Mouse (Mus musculus) granulocyte monocyte progenitor cell, adult 5-6 weeks (primary cell): Measurements from ENCODE around the gene Fbxo34. TPM values are rescaled to one million over a fixed set of nuclear protein-coding genes. Genes with fewer than 3 reads are reported as not detected.
A peak's percentile ranks its signal among the peaks of the same experiment; 100 is the strongest.

Experiments used
- ATAC-seq: replicated peaks from 2 replicates; pipeline ENCODE4 v1.8.0; 2016; ENCODE audit warnings: mild to moderate bottlenecking, moderate TSS enrichment, inconsistent platforms; ENCODE audit not compliant: poor library complexity, severe bottlenecking
- total RNA-seq, 2 experiments: library from RNA; stranded (forward) in 1 of 2; stranded (reverse) in 1 of 2; fragments of 200-712, 200-1000 nt in 1 of 2; fragments of >200 nt in 1 of 2; fragmentation: Nextera tagmentation in 1 of 2; gene quantifications; 2 replicates each; pipeline ENCODE4 v1.2.3; 2014 to 2017

Fbxo34 gene
- total RNA-seq, 2 experiments from 2014 or later, result 13.2 to 32.9 TPM

DNA sequence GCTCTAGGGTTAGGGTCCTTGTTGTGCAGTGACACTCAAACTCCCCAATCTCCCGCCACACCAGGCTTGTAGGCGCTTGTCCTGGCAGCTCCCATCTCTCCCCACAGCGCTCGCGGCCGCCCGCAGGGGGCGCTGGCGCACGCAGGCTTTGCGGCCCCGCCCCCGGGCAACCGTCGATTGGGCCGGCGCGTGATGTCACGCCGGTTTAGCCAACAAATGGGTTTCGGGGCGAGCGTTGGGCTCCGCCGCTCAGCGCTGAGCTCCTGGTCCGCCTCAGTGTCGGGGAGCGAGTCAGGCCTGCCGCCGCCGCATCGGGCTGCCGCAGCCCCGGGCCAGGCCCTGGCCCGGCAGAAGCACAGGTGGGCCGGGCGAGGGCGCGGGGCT lies 22.1 kb downstream of the Fbxo34 start:
- ATAC-seq, result peak; percentile 87

GRCm38 (mm10) chr14:47472743-47473546 lies 22.7 kb downstream of the Fbxo34 start:
- peak; percentile 90 for ATAC-seq

DNA sequence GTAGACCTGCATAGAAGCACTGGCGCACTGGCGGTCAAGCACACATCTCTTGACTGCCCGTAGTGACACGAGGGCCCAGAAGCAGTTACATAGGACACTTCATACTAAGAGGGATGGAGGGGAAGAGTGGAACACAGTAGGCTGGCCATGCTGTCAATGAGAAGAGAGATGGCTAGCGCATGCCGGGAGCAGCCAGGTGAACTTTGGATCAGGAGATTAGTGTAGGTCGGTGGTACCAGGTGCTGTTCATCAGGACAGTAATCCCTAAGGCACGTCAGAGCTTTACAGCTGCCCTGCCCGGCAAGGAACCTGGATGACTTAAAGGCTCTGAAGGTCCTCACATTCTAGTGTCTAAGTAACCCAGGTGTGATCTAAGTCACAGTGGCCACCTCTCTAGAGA lies 23.7 kb downstream of the Fbxo34 start:
- no peak for ATAC-seq

GRCm38 (mm10) chr14:47474571-47475254 lies 24.5 kb downstream of the Fbxo34 start:
- no peak for ATAC-seq

GRCm38 (mm10) chr14:47476266-47476665 lies 26.0 kb downstream of the Fbxo34 start:
- ATAC-seq, result no peak

DNA sequence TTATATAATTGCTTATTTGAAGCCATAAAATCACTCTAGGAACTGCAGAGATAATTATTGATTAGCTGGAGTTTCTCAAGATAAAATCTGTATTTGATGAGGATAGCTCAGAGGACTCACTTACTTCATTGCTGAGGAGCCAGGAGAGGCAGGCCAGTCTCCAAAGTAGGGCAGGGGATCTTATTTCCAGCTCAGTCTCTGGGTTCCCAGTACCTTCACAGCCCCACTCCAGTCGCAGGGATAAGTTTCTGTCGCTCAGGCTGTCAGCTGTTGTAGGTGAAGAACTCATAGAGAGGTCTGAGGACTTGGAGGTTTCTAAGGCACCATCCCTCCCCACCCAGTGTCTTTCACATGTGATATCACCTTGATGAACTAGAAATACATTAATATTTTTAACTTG lies 27.5 kb downstream of the Fbxo34 start:
- ATAC-seq, result no peak

- ATAC-seq, result peak; percentile 76
Observed at GRCm38 (mm10) chr14:47482200-47482599, 32.0 kb downstream of the Fbxo34 start.

GRCm38 (mm10) chr14:47483099-47483498 lies 32.9 kb downstream of the Fbxo34 start:
- no peak for ATAC-seq

GRCm38 (mm10) chr14:47488732-47489131 lies 38.5 kb downstream of the Fbxo34 start:
- ATAC-seq, result peak; percentile 63

- no peak for ATAC-seq
Observed at GRCm38 (mm10) chr14:47489310-47490097, 39.3 kb downstream of the Fbxo34 start.

DNA sequence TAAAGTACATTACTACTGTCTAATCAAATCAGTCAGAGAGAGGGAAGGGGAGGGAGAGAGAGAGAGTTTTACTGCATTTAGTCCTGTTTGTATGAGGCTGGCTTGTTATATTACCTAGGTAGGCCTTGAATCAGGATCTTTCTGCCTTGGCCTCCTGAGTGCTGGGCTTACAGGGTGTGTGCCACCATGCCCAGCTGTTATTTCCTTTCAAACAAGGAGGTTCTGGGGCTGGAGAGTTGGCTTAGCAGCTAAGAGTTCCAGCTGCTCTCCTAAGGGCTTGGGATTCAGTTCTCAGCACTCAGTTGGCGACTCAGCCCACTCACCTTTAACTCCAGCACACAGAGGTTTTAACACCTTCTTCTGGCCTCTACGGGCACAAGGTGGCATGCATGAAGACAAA lies 40.5 kb downstream of the Fbxo34 start:
- no peak for ATAC-seq

GRCm38 (mm10) chr14:47493592-47494361 lies 43.6 kb downstream of the Fbxo34 start:
- ATAC-seq, result peak; percentile 79

DNA sequence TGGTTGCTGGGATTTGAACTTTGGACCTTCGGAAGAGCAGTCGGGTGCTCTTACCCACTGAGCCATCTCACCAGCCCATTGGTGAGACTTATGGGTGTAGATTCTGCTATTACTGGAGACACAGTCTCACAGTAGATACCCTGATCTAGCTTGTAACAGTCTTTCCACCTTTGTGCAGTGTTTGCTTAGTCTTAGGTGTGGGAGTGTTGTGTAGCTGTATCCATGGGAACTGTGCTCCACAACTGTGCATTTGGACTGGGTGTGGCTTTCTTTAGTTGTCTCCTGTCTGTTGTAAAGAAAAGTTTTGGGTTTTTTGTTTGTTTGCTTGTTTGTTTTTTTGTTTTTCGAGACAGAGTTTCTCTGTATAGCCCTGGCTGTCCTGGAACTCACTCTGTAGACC lies 45.7 kb downstream of the Fbxo34 start:
- no peak for ATAC-seq

DNA sequence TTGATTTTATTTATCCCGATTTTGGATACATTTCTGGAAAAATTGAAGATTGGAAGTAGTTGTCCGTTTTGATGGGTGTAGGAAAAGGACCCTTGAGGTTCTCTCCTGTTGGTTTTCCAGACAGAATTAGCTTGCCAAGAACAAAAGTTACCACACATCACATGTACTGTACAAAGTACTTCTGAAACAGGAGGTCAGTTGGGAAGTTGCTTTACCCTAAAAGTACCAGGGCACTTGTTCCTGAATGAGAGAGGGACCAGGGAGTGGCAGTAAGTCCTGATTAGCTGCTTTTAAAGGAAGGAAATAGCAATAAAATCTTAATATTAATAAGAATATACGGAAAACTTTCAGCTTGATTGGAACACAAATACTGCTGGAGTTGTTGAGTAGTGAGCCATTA lies 46.9 kb downstream of the Fbxo34 start:
- ATAC-seq, result no peak

- ATAC-seq, result peak; percentile 45; the same call in 1 of the 2 replicates
Observed at GRCm38 (mm10) chr14:47498632-47499031, 48.4 kb downstream of the Fbxo34 start.

GRCm38 (mm10) chr14:47504036-47504435 lies 53.8 kb downstream of the Fbxo34 start:
- ATAC-seq, result peak; percentile 11; the same call in 1 of the 2 replicates

DNA sequence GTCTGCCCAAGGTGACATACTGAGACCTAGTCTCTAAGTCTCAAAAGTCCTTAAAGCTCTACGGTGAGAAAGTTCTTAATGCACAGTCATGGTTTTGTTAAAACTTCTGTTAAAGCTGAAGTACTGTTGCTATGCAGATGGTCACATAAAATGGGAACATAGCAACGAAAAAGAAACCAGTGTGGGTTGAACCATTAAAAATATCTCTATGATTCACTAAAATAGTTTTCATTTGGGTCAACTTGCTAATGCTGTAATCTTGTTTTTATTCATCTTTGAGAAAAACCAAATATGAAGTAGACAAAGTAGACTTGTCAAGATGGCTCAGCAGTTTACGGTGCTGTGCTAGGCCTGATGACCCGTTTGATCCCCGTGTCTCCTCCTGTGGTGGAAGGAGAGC lies 56.5 kb downstream of the Fbxo34 start:
- no peak for ATAC-seq

DNA sequence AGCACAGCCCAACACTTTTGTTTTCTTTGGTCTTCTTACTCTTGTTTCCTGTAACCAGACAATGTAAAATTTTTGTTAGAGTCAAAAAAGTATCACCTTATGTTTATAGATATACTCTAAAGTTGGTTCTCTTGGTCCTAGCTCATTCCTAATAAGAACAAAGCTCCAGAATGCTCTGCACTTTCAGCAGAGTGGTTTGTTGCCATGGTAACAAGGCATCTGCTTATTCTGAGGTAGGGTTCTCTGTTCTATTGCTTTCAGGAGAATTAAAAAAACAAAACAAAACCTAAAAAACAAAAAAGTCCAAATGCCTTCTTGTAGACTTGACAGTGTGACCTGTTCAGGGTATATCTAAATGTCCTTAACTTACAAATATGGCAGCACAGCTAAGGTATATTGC lies 57.8 kb downstream of the Fbxo34 start:
- ATAC-seq, result no peak

DNA sequence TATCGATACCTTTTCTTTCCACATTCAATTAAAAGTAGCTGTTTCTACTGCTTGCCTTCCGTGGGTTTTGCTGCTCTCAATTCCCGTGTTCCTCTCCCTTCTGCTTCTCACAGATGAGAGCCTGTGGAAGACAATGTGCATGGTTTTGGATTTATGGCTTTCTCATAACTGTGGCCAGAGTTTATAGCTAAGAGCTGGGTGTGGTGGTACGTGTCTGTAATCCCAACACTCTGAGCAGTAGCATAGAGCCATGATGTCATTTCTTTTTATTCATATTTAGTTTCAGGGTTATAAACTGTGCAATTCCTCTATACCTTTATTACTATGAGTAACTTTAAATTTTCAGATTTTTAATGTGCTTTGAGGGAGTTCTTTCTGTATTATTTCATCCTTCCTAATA lies 60.0 kb downstream of the Fbxo34 start:
- no peak for ATAC-seq

DNA sequence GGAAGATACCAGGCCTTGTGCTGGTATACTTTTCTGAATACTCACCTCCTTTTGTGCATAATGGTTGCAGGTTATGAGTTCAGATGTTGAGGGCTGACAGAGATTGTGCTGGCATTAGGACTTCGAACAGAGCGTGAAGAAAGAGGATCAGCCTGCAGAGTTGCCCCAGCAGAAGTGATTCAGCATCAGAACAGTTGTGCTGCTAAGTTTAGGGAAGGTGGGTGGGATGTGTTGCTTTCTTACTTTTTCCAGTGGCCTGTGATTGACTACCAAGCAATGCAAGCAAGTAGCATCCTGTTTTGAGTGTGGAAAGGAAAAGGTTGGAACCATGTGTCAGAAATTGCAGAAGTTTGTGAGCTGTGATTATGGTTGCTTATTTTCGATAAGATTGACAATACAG lies 63.4 kb downstream of the Fbxo34 start:
- peak; percentile 59 for ATAC-seq
